Mouse (Mus musculus): Measurements from ENCODE around the gene Pik3r2. TPM values are rescaled to one million over a fixed set of nuclear protein-coding genes. Genes with fewer than 3 reads are reported as not detected.

The Pik3r2 gene
- total RNA-seq, 2 experiments from 2014 or later, result 173 TPM

DNA sequence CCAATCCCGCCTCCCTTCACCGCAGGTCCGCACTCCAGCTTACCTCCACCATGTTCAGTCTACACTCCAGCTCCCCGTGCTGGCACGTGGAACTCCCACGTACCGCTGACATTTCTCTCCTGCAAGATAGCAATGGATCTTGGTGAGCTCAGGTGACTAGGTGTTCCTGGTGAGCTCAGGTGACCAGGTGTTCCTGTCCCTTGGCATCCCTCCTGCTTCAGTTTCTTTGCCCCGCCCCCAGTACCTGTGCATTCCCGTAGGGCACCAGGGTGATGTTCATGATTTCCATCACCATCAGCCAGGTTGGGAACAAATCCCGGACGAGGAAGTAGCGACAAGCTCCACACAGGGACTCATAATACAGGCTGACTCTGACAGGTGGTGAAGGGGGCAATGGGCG lies 11.8 kb downstream of the Pik3r2 start:
- no peak for DNase-seq (ENCODE audit: extremely low spot score in 1 of 2, low spot score in 2 of 2)
- intact Hi-C loops (cut with DNase I), result loop anchor here (5.0 kb wide), 1 partner anchor 78 kb away; no protein-coding TSS in a partner anchor

DNA sequence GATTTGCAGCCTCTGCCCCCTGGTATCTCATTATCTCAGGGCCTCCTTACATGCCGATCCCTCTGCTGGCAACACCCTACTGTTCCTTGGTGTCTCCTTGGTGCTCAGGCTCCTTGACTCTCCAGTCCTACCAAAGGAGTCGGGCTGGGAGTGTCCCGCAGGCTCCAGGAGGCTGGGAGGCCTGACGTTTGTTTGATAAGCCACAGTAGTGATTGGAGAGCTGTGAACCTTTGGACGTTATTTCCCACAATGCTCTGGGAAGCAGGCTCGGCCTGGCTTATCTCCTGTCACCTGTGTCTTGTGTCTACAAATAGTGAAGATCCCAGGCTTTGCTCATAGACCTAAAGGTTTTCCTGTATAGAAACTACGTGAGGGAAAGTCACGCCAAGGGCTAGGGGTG lies 12.5 kb downstream of the Pik3r2 start:
- DNase-seq (ENCODE audit: extremely low spot score in 1 of 2, low spot score in 2 of 2), result no peak
- intact Hi-C loops (cut with DNase I), result loop anchor here (5.0 kb wide), 1 partner anchor 78 kb away; no protein-coding TSS in a partner anchor

DNA sequence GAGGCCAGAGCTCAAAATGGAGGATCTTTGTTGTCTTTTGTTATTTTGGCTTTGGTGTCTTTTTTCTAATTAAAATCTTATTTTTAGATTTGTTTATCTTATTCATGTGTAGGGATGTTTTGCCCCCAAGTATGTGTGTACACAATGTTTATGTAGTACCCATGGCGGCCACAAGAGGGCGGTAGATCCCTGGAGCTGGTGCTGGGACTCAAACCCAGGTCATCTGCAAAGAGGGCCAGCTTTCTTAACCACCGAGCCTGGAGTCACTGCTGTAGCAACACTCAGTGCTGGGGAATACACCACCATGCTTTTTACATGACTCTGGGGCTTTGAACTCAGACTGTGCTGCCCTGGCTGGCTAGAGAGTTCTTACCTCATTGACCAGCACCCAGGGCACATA lies 13.2 kb downstream of the Pik3r2 start:
- no peak for DNase-seq (ENCODE audit: extremely low spot score in 1 of 2, low spot score in 2 of 2)
- intact Hi-C loops (cut with DNase I), result loop anchor here (5.0 kb wide), 1 partner anchor 79 kb away; no protein-coding TSS in a partner anchor

- no peak for DNase-seq (ENCODE audit: extremely low spot score in 1 of 2, low spot score in 2 of 2)
- intact Hi-C loops (cut with DNase I), result loop anchor here (5.0 kb wide), 1 partner anchor 80 kb away; no protein-coding TSS in a partner anchor
Measured at GRCm38 (mm10) chr8:70762118-70762517, 14.4 kb downstream of the Pik3r2 start.

- peak; percentile 96 to 99 for DNase-seq (ENCODE audit: extremely low spot score in 1 of 2, low spot score in 2 of 2)
- intact Hi-C loops (cut with DNase I), result loop anchor here (5.0 kb wide), 1 partner anchor 81 kb away; no protein-coding TSS in a partner anchor
Measured at GRCm38 (mm10) chr8:70760775-70761406, 15.6 kb downstream of the Pik3r2 start, which contains the start of gene Mpv17l2. Gene Mpv17l2 (minus strand): TSS chr8:70760946.

GRCm38 (mm10) chr8:70760350-70760749 lies 16.2 kb downstream of the Pik3r2 start:
- intact Hi-C loops (cut with DNase I), result loop anchor here (5.0 kb wide), 1 partner anchor 82 kb away; no protein-coding TSS in a partner anchor
- no peak for DNase-seq (ENCODE audit: extremely low spot score in 1 of 2, low spot score in 2 of 2)

GRCm38 (mm10) chr8:70758616-70759561 lies 17.6 kb downstream of the Pik3r2 start:
- peak in 1 of 2 experiments; percentile 56 for DNase-seq (ENCODE audit: extremely low spot score in 1 of 2, low spot score in 2 of 2)
- intact Hi-C loops (cut with DNase I), result no loop called here

GRCm38 (mm10) chr8:70758308-70758615 lies 18.3 kb downstream of the Pik3r2 start:
- intact Hi-C loops (cut with DNase I), result no loop called here

DNA sequence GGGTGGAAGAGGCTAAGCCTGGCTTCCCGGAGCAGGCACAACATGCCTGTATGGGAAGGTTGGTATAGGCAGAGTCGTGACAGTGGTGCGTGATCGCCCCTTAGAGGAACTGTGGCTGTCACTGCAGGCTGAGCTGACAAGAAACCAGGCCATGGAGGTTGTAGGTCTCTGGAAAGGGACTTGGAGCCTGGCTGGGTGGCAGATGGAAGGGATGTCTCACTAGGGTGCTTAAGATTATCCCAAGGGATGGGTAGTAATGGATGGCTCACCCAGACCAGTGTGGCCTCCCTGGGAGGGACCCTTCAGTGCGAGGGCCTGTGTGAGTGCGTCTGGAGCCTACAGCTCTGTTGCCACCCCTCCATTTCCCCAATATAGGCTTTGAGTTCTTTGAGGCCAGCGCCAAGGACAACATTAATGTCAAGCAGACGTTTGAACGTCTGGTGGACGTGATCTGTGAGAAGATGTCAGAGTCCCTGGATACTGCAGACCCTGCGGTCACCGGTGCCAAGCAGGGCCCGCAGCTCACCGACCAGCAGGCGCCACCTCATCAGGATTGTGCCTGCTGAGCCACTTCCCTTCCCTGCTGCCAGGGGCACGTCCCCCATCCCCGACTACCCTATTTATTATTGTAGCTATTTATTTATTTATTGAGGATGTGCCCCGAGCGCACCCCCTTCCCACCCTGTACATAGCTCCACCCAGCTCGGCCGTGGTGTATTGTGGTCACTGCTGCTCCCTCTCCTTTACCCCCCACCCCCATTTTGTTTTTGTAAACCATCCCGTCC lies 18.8 kb downstream of the Pik3r2 start:
- peak in 1 of 2 experiments; percentile 61 for DNase-seq (ENCODE audit: extremely low spot score in 1 of 2, low spot score in 2 of 2)
- intact Hi-C loops (cut with DNase I), result no loop called here

More at GRCm38 (mm10) chr8:70758308-70758615, 18.3 kb downstream of the Pik3r2 start:
- DNase-seq (ENCODE audit: extremely low spot score in 1 of 2, low spot score in 2 of 2), result no peak

DNA sequence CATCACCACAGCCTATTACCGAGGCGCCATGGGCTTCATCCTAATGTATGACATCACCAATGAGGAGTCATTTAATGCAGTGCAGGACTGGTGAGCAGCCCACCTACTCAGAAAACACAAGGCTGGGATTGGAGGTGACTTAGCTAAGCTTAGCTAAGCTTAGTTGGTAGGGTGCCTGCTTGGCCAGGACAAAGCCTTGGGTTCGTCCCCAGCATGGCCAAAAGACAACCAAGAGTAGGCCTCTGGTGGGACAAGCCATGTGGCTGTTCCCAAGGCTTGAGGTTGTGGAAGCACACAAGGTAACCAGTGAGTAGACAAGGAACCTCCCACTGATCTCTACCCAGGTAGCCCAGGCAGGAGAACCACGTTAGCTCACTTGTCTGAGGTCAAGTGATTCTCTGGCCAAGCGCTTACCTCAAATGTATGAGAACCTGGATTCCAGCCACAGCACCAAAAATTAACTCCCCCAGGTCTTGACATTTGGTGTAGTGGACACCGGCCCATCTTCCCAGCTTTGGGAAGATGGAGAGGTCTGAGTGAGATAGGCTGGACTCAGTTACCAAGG lies 20.0 kb downstream of the Pik3r2 start:
- intact Hi-C loops (cut with DNase I), result no loop called here
- peak; percentile 3 to 22 for DNase-seq (ENCODE audit: extremely low spot score in 1 of 2, low spot score in 2 of 2)

- peak; percentile 4 to 47 for DNase-seq (ENCODE audit: extremely low spot score in 1 of 2, low spot score in 2 of 2)
- intact Hi-C loops (cut with DNase I), result no loop called here
Measured at GRCm38 (mm10) chr8:70755661-70756475, 20.6 kb downstream of the Pik3r2 start.

GRCm38 (mm10) chr8:70754871-70755660 lies 21.4 kb downstream of the Pik3r2 start:
- intact Hi-C loops (cut with DNase I), result no loop called here
- peak; percentile 79 to 90 for DNase-seq (ENCODE audit: extremely low spot score in 1 of 2, low spot score in 2 of 2)

- intact Hi-C loops (cut with DNase I), result no loop called here
- DNase-seq (ENCODE audit: extremely low spot score in 1 of 2, low spot score in 2 of 2), result peak; percentile 98
Measured at GRCm38 (mm10) chr8:70754043-70754870, 22.3 kb downstream of the Pik3r2 start, which contains the start of gene Rab3a. Gene Rab3a (plus strand): TSS chr8:70754679.

- DNase-seq (ENCODE audit: extremely low spot score in 1 of 2, low spot score in 2 of 2), result peak in 1 of 2 experiments; percentile 94
- intact Hi-C loops (cut with DNase I), result loop anchor here (2.0 kb wide), 1 partner anchor 32 kb away; no protein-coding TSS in a partner anchor
Measured at GRCm38 (mm10) chr8:70753151-70753550, 23.4 kb downstream of the Pik3r2 start.

DNA sequence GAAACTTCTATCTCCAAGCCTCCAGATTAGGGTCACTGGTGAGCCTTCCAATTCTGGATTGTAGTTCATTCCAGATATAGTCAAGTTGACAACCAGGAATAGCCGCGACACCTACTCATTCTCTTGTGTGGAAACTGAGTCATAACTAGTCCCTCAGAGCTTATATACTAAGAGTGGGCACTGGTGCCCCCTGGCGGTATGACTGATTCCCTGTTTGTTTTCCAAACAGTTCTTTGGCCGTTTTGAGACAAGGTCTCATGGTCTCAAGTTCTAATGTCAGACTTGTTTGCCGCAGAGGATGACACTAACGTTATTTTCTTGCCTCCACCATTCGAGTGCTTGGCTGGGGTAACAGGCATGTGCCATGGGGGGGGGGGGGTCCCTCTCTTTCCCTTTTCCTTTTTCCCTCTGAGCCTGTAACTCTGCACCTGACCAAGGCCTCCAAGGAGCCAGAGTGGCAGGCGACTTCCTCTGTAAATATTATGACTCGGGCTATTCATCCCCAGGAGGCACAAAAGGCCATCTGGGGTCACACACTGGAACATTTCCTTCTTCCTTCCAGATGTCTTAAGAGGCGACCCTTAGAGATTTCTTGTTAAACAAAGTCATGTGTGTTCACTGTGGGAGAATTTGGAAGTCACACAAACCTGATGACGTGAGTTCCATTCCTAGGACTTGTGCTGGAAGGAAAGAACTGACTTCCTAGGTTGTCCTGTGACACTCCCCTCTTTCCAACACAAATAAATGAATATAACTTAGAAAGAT lies 24.3 kb downstream of the Pik3r2 start:
- intact Hi-C loops (cut with DNase I), result loop anchor here (2.0 kb wide), 1 partner anchor 31 kb away; no protein-coding TSS in a partner anchor

More for the DNA sequence above, 24.3 kb downstream of the Pik3r2 start:
- DNase-seq (ENCODE audit: extremely low spot score in 1 of 2, low spot score in 2 of 2), result peak in 1 of 2 experiments; percentile 79
